Mouse (Mus musculus) CH12F3 (cell line): ENCODE measurements around the gene Gm13124.
"Not testable (repeated sequence)": the region's sequence is repeated elsewhere in the genome, so short reads cannot be mapped to it uniquely, and the experiment has no call there.

Source experiments
- in situ Hi-C: fragments of 300-500 bp; cut with MboI; formaldehyde crosslinking; loops from 2 replicates; pipeline ENCODE4 v1.14.3; 2020; ENCODE audit warnings: low sequenced_read_pairs

Gene Gm13124

DNA sequence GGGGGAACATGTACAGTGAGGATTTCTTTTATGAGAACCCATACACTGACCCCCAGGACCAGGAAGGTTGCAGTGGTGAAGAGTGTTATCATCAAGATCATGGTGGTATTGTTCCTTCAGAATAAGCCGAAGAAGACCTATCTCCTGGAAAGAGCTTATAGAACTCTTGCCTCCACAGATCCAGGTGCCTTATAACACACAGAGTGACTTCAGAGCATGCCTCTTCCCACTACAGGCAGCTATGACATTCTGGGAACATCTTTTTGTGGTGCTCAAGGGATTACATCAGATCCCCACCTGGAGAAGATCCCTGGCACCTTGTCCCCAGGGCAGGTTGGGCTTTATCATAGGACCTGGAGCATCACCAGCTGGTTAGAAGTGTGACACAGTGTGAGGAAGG lies at the start of gene Gm13124:
TSS of gene Gm13124 (minus strand) at position 101 of the 400 bp plus-strand sequence.
- in situ Hi-C loops, result no loop called here

DNA sequence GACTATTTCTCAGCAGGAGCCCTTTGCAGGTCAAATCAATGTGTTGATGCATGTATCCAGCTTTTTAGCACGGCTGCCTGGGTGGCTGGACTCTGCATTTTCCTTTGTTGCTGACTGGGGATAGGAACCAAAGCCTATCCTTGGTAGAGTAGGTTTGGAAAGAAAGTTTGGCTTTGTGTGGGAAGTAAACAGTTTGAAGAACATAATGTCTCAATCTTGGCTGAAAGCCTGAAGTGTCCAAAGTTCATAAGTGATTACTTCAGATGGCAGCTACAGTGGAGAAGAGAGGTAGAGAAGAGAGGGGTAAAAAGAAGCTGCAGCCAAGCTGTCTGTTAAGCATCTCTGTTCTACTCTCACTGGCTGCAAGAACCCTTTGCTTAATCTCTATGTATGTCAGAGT lies 49.7 kb upstream of the Gm13124 start:
- in situ Hi-C loops, result no loop called here

DNA sequence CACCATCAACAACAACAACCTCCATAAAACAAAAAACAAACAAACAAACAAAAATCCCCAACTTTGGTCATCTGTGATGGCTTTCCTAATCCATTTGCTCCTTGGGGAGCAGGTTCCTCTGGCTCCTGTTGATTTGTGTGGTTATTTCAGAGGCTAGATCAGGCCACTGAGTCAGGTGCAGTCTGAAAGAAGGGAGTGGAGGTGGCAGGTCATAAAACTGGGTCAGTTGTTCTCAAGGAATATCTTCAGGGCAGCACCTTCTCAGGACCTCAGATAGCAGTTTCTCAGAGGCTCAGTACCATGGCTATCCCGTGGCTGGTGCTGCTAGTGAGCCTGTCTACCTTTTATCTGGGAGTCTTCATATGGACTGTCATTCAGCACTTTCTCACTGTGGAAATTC lies 48.5 kb upstream of the Gm13124 start, which contains the start of gene Aadacl4:
TSS of gene Aadacl4 (plus strand) at position 301 of the 400 bp plus-strand sequence.
- in situ Hi-C loops, result no loop called here

DNA sequence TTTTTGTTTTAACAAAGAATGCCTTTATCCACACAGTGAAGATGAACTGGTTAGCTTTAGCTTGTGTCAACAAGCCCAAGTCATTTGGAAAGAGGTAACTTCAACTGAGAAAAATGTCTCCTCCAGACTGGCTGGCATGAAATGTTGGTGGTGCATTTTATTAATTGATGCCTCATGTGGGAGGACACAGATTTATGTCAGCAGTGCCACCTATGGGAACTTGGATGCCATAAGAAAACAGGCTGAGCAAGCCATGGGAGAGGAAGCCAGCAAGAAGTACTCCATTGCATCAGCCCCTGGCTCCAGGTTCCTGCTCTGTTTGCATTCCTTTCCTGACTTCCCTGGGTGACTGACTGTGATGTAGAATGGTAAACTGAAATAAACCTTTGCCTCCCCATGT lies 27.9 kb upstream of the Gm13124 start:
- in situ Hi-C loops, result no loop called here

DNA sequence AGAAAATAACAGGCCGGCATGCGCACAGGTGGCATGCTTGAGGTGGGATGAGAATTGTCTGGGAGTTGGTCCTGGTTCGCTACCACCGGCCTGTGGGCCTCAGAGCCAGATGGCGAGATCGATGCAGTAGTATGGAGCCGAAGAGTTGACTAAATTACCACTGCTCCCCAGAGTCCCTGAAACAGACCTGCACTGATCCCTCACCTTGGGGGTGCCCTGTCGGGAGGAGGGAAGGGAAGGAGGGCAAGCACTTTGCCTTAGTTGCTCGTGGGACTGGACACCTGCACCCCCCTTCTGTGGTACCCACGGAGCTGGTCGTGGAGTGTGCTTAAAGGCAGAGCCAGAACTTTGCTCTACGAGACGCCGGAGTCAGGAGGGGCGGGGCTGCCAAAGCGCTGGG lies 21.3 kb upstream of the Gm13124 start:
- in situ Hi-C loops, result not testable (repeated sequence)

DNA sequence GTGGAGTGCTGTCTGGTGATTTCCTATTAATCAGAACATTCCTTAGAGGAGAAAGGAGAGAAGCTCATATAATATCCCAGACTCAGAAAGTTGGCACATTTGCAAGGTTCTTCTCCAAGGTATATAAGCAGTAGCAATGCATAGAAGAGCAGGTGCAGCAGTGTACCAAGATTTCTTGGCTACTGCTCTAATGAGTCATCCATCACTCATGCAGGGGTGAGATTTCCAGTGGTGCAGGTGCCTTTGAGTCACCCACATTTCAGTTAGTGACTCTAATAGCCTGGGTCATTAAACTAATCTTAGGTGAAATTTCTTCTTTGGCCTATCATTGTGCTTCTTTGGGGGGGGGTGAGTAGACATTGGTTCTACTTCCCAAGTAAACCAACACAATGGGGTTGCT lies 2.8 kb upstream of the Gm13124 start:
- in situ Hi-C loops, result no loop called here

DNA sequence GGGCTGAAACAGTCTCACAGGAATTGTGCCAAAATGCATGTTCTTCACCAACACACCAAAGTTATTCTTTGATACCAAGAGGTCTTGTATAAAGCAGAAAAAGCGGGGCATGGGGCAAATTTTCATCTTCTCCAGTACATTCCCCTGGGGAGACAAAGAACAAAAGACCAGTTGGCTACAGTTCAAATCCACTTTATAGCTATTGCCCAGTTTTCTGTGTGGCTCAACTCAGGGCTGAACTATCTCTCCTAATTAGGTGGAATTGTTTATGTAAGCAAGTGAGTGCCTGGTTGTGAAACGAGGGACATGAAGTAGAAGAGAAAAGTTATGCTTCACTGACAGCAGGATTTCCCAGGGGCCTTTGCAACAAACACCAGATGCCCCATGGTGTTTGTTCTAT lies 3.7 kb downstream of the Gm13124 start:
- in situ Hi-C loops, result no loop called here

DNA sequence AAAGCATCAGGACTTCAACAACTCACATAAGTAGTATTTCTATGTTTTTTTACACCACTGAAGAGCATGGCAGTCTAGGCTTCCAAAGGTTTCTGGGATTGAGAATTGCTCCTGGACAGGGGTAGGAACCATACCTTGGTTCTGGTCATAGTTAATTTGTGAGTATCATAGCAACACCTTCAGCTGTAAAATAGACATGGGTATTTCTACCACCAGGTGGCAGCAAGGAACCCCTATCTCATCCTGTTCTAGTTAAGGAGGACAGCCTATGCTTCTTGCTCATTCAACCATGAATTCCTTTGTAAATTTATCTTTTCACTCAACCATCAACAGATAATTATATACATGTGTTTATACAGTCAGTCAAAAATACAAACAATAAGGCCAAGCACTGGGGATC lies 5.1 kb downstream of the Gm13124 start:
- in situ Hi-C loops, result no loop called here

DNA sequence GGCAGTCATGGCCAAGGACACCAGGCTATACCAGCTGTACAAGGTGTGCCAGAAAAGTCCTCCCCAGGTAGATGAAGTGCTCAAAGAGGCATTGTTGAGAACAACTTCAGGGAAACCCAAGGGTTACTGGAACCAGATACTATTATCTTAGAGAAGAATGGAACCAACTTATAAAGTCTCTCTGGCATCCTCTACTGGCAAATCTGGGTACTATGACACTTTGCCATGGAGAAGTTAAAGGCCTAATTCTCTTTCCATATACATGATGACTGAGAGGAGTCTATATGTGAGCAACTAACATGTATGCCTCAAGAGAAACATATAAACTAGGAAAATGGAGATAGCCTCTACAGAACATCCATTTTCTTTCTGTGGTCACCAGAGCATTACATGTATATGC lies 13.8 kb downstream of the Gm13124 start:
- in situ Hi-C loops, result no loop called here

DNA sequence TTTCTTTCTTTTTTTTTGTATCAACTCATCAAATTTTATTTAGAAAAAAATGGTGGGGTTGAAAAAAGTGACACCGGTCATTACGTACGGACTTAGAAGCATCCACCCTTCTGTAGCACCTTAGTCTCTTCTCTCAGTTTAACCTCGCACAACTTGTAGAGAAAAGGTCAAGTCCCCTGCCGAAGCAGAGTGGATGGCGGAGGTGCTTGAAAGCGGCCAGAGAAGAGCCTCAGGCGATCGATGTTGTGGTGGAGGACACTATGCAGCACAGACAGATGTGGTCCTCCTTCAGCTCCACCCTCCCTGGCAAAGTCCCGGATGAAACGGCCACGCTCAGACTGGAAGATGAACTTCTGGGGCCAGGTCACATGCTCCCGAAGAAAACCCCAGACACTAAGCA lies 19.6 kb downstream of the Gm13124 start:
- in situ Hi-C loops, result not testable (repeated sequence)

DNA sequence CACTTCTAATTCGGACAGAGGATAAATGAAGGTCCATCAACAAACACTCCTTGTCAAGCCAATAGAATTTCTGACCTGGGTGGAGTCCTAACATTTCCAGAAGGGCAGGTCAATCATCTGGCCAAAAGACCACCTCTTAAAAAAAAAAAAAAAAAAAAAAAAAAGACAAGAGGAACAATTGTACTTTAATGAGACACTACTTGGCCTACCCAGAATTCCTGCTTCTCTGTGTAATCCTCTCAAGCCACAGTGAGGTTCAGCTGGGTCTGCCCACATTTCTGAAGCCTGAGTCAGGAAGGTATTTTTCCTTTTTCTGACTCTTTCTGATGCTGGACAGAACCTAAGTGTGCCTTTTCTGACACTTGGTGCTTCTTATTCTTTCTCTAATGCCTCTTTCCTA lies 20.2 kb downstream of the Gm13124 start:
- in situ Hi-C loops, result no loop called here

DNA sequence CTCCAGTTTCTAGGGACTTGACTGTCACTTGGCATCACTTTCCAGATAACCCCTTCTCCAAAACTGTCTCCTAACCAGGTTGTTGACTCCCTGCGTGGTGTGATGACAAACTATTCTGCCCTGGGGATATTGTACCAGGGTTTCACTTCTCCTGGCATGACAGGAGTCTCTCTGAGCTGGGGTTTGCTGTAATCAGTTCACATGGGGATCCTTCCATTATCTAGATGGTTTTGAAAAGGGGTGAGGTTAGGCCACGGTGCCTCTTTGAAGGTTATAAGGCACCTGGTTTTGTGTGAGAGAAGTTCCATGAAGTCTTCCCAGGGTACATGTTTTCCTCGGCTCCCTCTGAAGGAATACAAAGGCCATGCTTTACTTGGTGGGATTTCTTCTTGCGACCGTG lies 45.4 kb downstream of the Gm13124 start, which contains the start of gene 9430007A20Rik:
TSS of gene 9430007A20Rik (plus strand) at position 301 of the 400 bp plus-strand sequence.
- in situ Hi-C loops, result no loop called here

DNA sequence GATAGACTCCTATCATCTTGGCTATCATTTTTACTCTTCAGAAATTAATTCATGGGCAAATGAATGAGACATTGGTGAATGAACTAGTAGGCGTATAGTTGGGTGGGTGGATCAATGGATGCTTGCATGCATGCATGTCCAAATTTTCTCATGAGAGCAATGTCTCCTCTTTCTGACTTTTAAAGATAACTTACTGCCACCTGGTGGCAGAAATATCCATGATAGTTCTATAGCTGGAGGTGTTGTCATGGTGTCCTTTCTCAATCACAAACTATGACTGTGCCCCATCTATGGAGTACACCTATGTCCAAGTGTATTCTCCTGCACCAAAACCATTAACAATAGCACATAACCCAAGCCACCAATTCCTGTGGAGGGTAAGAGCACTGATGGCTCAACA lies 58.4 kb downstream of the Gm13124 start:
- in situ Hi-C loops, result no loop called here
